Mouse (Mus musculus): ENCODE data around the gene Crybg2. TPM values are rescaled to one million over a fixed set of nuclear protein-coding genes. Genes with fewer than 3 reads are reported as not detected.

The Crybg2 gene
- total and polyA plus RNA-seq, 2 experiments from 2014 or later = 0.08 TPM; not detected in 1

DNA sequence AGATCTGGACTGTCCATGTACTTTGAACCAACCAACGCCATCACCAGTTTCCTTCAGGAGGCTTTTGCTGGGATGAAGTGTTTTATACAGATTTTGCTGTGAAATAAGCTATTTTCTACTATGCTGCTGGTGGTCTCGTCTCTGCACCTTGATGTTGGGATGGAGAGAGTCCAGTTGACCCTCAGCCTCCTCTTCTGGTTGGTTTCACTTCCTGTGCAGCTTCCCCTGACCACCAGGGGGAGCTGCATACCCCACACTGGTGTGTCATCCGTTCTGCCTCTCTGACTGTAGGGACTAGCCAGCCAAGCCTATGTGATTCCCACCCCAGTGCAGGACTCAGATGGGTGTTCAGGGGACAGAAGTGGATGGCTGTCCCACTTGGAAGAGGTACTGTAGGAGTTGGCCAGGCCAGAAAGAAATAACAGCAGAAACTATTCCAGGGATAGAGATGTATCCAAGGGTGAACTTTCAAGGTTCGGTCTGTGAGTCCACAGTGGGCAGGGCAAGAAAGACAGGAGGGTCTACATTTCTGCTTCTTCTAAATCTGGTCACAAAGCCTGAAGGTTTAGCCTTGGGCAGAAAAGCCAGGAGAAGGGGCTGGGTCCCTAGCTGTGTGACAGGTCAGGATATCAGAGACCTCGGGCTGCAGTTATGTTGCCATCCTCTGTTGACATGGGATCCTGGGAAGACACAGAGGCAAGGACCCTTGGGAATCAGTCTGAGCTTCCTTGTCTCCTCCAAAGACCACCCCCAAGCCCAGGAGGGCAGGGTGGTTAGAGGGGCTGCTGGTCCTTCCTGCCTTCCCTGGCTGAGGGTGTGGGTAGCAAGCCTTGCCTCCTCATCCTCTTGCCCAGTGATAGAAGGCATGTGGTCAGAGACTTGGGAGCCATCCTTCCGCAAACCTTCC, 32.0 kb downstream of the Crybg2 start:
- no peak overlapping the region for H3K9ac ChIP-seq (replicated peaks; ENCODE audit: low read depth, low read length)
- no peak overlapping the region for H3K4me2 ChIP-seq (ENCODE audit: low read depth, low read length)
- DNase-seq (ENCODE audit: low spot score) (peak; percentile 18), ATAC-seq (ENCODE audit: insufficient read depth, low read depth) (no peak)
- H3K4me1 ChIP-seq (ENCODE audit: control insufficient read depth, insufficient read depth) = no peaks in the 10 kb centered on the region
- H3K27ac ChIP-seq (ENCODE audit: low read depth) = no peak overlapping the region
- no peaks in the 10 kb centered on the region for H3K27me3 ChIP-seq (ENCODE audit: control insufficient read depth, insufficient read depth, low read length)
- WGBS = 72% methylated on average over 6 of the region's 6 CpGs
- H3K4me3 ChIP-seq (ENCODE audit: low read depth, low read length) = no peak overlapping the region
- no peaks in the 10 kb centered on the region for H3K9me3 ChIP-seq (replicated peaks; ENCODE audit: control insufficient read depth, low read length)
- TF ChIP-seq EP300 (IDR thresholded peaks at IDR 0.05; ENCODE audit: low read depth) (no peak), CTCF (IDR thresholded peaks at IDR 0.05; ENCODE audit: low read depth) (peak; percentile 74)
- H3K36me3 ChIP-seq (replicated peaks; ENCODE audit: control insufficient read depth, insufficient read depth, low read length) = no peaks in the 10 kb centered on the region

DNA sequence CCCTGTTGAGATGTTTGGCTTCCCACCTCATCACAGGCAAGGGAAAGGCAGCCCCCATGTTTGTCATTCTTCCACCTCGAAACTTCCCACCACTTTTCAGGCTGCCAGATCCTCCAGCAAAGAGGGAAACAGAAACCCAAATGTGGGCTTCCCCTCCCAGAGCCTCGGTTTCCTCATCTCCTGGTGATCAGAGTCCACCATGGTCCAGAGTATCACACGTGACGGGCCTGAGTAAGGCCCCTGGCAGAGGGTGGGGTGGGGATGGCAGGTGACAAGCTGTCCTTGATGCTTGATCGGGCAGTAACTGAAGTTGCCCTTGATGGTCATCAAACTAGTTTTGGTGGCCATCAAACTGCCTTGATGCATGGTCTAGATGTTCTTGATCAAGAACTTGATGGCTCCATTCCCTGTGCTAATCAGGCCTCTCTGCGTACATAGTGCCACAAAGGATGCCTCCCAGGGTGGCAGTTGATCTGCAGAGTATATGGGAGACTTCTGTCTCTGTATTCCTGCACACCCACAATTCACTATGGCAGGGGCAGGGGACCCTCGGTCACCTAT, 33.5 kb downstream of the Crybg2 start:
- 72% methylated on average over 7 of the region's 7 CpGs for WGBS
- ATAC-seq (ENCODE audit: insufficient read depth, low read depth) (no peak), DNase-seq (ENCODE audit: low spot score) (no peak)
- Histone ChIP-seq H3K9ac (replicated peaks; ENCODE audit: low read depth, low read length) (no peak overlapping the region), H3K27ac (ENCODE audit: low read depth) (no peak overlapping the region), H3K36me3 (replicated peaks; ENCODE audit: control insufficient read depth, insufficient read depth, low read length) (no peaks in the 10 kb centered on the region), H3K27me3 (ENCODE audit: control insufficient read depth, insufficient read depth, low read length) (no peaks in the 10 kb centered on the region), H3K4me3 (ENCODE audit: low read depth, low read length) (no peak overlapping the region; the same call in 1 of the 2 replicates), H3K9me3 (replicated peaks; ENCODE audit: control insufficient read depth, low read length) (no peaks in the 10 kb centered on the region), H3K4me1 (ENCODE audit: control insufficient read depth, insufficient read depth) (no peaks in the 10 kb centered on the region), H3K4me2 (ENCODE audit: low read depth, low read length) (peak overlapping the region; percentile 19; the same call in 1 of the 2 replicates)
- TF ChIP-seq CTCF (IDR thresholded peaks at IDR 0.05; ENCODE audit: low read depth) (no peak), EP300 (IDR thresholded peaks at IDR 0.05; ENCODE audit: low read depth) (no peak)

DNA sequence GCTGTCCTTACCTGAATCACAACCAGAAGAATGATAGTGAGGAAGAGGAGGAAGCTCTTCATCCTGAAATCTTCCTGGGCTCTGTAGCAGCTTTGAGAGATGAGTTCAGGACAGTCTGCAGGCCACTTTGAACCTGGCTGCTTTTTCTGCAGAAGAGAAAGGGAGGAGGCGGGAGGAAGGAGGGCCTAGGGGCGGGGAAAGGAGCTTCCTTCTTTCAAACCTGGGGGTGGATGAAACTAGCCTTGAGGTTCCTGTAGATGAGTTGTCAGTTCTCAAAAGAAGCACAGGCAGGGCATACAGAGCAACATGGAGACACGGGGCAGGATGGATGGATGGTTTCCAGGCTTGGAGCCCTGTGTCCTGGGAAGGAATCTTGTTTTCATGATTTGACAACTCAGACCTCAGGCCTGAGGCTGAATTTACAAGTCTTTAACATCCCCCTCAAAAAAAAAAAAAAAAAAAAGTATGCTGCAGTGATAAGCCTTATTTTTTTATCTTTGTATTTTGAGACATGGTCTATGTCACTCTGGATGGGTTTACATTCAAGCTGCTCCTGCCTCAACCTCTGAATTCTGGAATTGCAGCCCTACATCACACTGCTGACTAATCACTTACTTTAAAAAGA, 34.4 kb downstream of the Crybg2 start, which contains the start of gene Cd52:
Gene Cd52, minus strand, starts transcription at position 160 of the 625 bp plus-strand sequence.
- Histone ChIP-seq H3K4me1 (ENCODE audit: control insufficient read depth, insufficient read depth) (no peaks in the 10 kb centered on the region), H3K36me3 (replicated peaks; ENCODE audit: control insufficient read depth, insufficient read depth, low read length) (no peaks in the 10 kb centered on the region), H3K27ac (ENCODE audit: low read depth) (no peak within 1 kb of the TSS), H3K9ac (replicated peaks; ENCODE audit: low read depth, low read length) (no peak within 1 kb of the TSS), H3K4me3 (ENCODE audit: low read depth, low read length) (peak within 1 kb of the TSS; percentile 6; the same call in 1 of the 2 replicates), H3K4me2 (ENCODE audit: low read depth, low read length) (peak within 1 kb of the TSS; percentile 19; the same call in 1 of the 2 replicates), H3K9me3 (replicated peaks; ENCODE audit: control insufficient read depth, low read length) (no peaks in the 10 kb centered on the region), H3K27me3 (ENCODE audit: control insufficient read depth, insufficient read depth, low read length) (no peaks in the 10 kb centered on the region)
- 69% methylated on average over 3 of the region's 3 CpGs for whole genome bisulfite sequencing
- DNase-seq (ENCODE audit: low spot score) (no peak), ATAC-seq (ENCODE audit: insufficient read depth, low read depth) (no peak)
- no peak for TF ChIP-seq CTCF (IDR thresholded peaks at IDR 0.05; ENCODE audit: low read depth)
- TF ChIP-seq EP300 (IDR thresholded peaks at IDR 0.05; ENCODE audit: low read depth) = no peak

- Histone ChIP-seq H3K4me3 (ENCODE audit: low read depth, low read length) (no peak overlapping the region), H3K4me2 (ENCODE audit: low read depth, low read length) (no peak overlapping the region), H3K9me3 (replicated peaks; ENCODE audit: control insufficient read depth, low read length) (no peaks in the 10 kb centered on the region), H3K4me1 (ENCODE audit: control insufficient read depth, insufficient read depth) (no peaks in the 10 kb centered on the region), H3K9ac (replicated peaks; ENCODE audit: low read depth, low read length) (no peak overlapping the region), H3K36me3 (replicated peaks; ENCODE audit: control insufficient read depth, insufficient read depth, low read length) (no peaks in the 10 kb centered on the region), H3K27me3 (ENCODE audit: control insufficient read depth, insufficient read depth, low read length) (no peaks in the 10 kb centered on the region), H3K27ac (ENCODE audit: low read depth) (no peak overlapping the region)
- WGBS = 81% methylated on average over 3 of the region's 3 CpGs
- no peak for DNase-seq (ENCODE audit: low spot score)
- TF ChIP-seq EP300 (IDR thresholded peaks at IDR 0.05; ENCODE audit: low read depth) (no peak), CTCF (IDR thresholded peaks at IDR 0.05; ENCODE audit: low read depth) (no peak)
- no peak for ATAC-seq (ENCODE audit: insufficient read depth, low read depth)
These were observed 35.5 kb downstream of the Crybg2 start for GRCm38 (mm10) chr4:134096120-134096519.

- Histone ChIP-seq H3K27me3 (ENCODE audit: control insufficient read depth, insufficient read depth, low read length) (no peaks in the 10 kb centered on the region), H3K4me2 (ENCODE audit: low read depth, low read length) (no peak overlapping the region), H3K27ac (ENCODE audit: low read depth) (peak overlapping the region; percentile 7; the same call in 1 of the 2 replicates), H3K4me3 (ENCODE audit: low read depth, low read length) (no peak overlapping the region), H3K9ac (replicated peaks; ENCODE audit: low read depth, low read length) (no peak overlapping the region), H3K4me1 (ENCODE audit: control insufficient read depth, insufficient read depth) (no peaks in the 10 kb centered on the region), H3K9me3 (replicated peaks; ENCODE audit: control insufficient read depth, low read length) (no peaks in the 10 kb centered on the region), H3K36me3 (replicated peaks; ENCODE audit: control insufficient read depth, insufficient read depth, low read length) (no peaks in the 10 kb centered on the region)
- TF ChIP-seq EP300 (IDR thresholded peaks at IDR 0.05; ENCODE audit: low read depth) (no peak), CTCF (IDR thresholded peaks at IDR 0.05; ENCODE audit: low read depth) (no peak)
- no peak for ATAC-seq (ENCODE audit: insufficient read depth, low read depth)
- 69% methylated on average over 5 of the region's 5 CpGs for WGBS
- DNase-seq (ENCODE audit: low spot score) = no peak
These were observed 36.5 kb downstream of the Crybg2 start for GRCm38 (mm10) chr4:134097015-134097608.
